Mouse (Mus musculus): Measurements from ENCODE around the gene Ptgr1. TPM values are rescaled to one million over a fixed set of nuclear protein-coding genes. Genes with fewer than 3 reads are reported as not detected.

The Ptgr1 gene
- total RNA-seq, 2 experiments from 2014 or later: 58.2 to 67.6 TPM

DNA sequence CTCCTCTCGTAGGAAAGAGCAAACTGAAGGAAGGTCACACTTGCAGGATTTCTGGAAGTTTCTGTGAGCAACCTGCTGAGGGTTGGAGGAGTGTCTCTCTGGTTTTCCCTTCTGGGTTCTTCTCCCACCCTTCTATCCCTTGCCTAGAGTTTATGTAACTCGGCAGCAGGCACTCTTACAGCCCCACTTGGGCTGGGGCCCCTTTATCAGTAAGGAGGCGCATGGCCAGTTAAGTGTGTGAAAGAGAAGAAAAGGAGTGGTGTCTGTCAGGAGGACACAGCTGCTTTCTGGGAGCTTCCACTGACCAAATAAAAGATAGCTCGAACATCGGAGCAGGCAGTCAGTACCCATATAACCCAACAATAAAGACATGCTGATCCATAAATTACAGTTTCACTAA lies 5.3 kb upstream of the Ptgr1 start:
- no peak for ATAC-seq (replicated peaks; ENCODE audit: poor library complexity, severe bottlenecking)

DNA sequence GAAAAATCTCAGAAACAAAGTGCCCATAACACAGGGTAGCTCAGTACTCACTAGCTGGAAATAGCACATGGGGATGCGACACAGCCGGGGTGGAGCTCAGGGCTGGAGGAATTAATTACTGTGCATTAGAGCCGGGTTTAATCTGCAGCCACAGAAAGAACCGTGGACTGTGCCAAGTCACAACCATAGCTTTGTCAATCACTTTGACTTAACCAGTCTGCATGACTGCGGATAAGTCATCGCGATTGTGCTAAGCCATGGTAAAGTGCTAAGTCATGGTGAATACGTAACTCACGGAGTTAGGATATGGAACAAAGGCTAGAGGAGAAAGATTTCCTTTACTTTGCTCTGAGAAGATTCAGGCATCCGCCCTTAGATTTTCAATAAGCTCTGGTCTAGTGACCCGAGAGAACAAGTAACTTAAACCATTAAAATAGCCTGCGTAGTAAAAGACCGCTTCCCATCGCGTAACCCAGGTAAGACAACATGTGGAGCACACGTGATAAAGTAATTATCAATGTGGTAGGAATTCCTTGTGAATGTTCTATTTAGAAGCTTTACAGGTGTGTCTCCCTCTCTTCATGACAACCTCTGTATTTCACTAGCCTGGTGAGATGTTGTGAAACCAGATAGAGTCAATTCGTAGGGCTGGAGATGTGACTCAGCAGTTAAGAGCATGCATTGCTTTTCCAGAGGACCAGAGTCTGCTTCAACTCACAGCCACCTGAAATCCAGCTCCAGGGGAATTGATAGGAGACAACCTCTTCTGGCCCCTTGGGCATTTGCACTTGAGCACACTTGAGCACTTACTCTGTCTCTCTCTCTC lies 3.9 kb upstream of the Ptgr1 start:
- 0 out of 2 replicates have a peak, but pooled peaks have one; percentile 23 for ATAC-seq (replicated peaks; ENCODE audit: poor library complexity, severe bottlenecking)

GRCm38 (mm10) chr4:58989303-58989898 lies 2.5 kb upstream of the Ptgr1 start:
- ATAC-seq (replicated peaks; ENCODE audit: poor library complexity, severe bottlenecking): peak; percentile 59

DNA sequence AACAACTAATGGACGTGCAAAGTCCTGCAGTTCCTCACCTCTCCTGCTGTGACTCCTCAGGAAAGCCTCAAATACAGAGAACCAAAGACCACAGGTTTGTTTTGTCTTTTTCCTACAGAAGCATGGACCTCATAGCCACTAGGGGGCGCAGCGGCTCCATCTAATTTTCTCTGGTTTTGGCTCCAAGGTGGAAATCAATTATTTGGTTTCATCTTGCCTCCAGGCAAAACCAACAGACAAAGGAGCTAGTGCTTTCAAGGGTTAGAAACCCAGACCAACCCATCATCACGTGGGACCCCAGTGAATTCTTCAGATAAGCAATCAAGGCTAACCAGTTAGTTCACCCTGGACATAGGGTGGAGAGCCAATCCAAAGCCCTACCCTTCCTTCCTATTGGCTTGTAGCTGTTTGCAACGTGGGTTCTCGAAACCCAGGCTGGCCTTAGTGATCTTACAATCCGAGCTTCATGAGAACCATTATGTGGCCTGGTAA lies 1.7 kb downstream of the Ptgr1 start:
- ATAC-seq (replicated peaks; ENCODE audit: poor library complexity, severe bottlenecking): peak; percentile 45

DNA sequence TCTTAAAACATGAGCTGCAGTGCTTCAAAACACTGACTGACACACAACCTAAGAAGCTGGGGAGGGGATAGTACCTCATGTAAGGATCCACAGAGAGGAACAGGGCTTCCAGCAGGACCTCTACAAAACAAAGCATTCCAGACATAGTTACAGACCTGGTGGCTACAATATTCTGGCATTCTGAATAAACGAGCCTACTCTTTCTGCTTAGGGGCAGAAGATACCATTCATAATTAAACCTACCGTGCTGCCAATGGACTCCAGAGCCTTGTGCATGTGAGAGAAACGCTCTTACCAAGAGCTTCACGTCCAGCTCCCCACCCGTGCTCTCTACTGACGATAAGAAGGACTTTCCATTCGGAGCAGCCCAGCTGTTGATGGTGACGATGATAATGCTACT lies 4.1 kb downstream of the Ptgr1 start:
- ATAC-seq (replicated peaks; ENCODE audit: poor library complexity, severe bottlenecking): no peak

- no peak for ATAC-seq (replicated peaks; ENCODE audit: poor library complexity, severe bottlenecking)
These were observed 5.5 kb downstream of the Ptgr1 start for GRCm38 (mm10) chr4:58981421-58981820.

GRCm38 (mm10) chr4:58975711-58976110 lies 11.2 kb downstream of the Ptgr1 start:
- no peak for ATAC-seq (replicated peaks; ENCODE audit: poor library complexity, severe bottlenecking)

- ATAC-seq (replicated peaks; ENCODE audit: poor library complexity, severe bottlenecking): no peak
These were observed 16.2 kb downstream of the Ptgr1 start for GRCm38 (mm10) chr4:58970678-58971077.

GRCm38 (mm10) chr4:58965136-58965535 lies 21.8 kb downstream of the Ptgr1 start:
- ATAC-seq (replicated peaks; ENCODE audit: poor library complexity, severe bottlenecking): no peak

DNA sequence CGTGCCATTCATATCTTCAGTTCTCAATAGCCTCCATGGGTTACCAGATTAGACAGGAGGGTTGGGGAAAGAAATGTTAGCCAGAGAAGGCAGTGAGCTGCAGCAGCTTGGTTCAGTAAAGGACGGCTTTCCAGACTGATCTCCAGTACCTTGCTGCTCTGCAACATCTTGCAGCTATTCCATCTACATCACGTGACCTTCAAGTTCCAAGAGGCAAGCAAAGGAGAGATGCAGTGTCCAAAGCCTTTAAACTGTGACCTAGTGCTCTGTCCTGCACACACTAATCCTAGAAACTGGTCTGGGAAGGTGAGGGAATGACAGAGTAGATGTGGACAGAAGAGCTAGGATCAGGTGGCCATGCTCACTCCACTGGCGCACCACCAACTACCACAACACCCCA lies 23.6 kb downstream of the Ptgr1 start:
- ATAC-seq (replicated peaks; ENCODE audit: poor library complexity, severe bottlenecking): no peak

DNA sequence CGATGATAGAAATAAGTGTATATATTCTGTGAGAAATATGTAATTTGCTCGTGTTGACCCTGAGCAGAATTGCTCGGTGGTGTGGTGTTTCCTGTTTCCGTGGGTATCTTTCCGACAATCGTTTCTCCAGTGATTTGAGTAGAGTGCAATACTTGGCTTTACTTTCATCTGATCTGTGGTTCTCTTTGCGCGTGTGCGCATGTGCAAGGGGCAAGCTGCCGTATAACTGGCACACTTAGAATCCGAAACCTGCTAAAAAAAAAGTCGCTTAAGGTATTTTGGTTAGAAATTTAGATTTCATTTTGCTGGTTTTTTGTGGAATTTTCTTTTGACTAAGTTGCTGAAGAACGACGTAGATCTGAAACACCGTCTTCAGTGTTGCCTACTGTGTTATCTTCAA lies 25.2 kb downstream of the Ptgr1 start:
- no peak for ATAC-seq (replicated peaks; ENCODE audit: poor library complexity, severe bottlenecking)

DNA sequence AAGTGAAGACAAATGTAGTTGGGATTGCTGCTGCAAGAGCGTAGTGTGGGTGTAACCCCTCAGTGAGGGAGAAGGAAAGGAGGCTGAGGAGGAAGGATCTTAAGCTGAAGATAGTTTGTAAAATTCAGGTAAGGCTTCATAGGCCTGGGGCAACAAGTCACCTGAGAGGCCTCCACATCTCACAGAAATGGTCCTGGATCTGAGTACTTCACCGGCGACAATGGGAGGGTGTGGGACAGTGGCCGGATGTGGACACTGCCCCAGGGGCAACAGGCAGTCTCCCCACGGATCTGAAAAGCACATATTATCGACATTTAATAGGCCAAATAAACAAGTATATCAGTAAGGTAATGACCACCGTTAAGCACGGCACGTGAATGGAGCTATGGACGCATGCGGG lies 34.3 kb downstream of the Ptgr1 start:
- ATAC-seq (replicated peaks; ENCODE audit: poor library complexity, severe bottlenecking): no peak

DNA sequence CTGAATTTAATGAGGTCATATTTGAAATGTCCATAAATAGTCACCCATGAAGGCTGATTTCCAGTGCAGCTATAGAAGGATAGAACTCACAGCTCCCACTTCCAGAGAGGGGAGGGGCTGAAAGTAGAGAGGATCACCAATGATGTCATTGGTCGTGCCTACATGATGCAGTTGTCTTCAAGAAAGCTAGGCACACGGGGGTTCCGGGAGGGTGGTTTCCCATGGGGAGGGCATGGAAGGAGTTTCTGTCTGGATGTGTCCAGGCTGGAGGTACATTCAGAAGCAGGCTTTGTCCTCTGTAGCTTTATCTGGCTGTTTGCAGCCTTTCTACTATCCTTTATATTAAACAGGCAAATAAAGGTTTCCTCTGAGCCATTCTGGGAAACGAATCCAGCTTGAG lies 38.5 kb downstream of the Ptgr1 start:
- no peak for ATAC-seq (replicated peaks; ENCODE audit: poor library complexity, severe bottlenecking)

GRCm38 (mm10) chr4:58944695-58945094 lies 42.2 kb downstream of the Ptgr1 start:
- ATAC-seq (replicated peaks; ENCODE audit: poor library complexity, severe bottlenecking): no peak

- ATAC-seq (replicated peaks; ENCODE audit: poor library complexity, severe bottlenecking): no peak
These were observed 42.7 kb downstream of the Ptgr1 start for GRCm38 (mm10) chr4:58944206-58944553.

DNA sequence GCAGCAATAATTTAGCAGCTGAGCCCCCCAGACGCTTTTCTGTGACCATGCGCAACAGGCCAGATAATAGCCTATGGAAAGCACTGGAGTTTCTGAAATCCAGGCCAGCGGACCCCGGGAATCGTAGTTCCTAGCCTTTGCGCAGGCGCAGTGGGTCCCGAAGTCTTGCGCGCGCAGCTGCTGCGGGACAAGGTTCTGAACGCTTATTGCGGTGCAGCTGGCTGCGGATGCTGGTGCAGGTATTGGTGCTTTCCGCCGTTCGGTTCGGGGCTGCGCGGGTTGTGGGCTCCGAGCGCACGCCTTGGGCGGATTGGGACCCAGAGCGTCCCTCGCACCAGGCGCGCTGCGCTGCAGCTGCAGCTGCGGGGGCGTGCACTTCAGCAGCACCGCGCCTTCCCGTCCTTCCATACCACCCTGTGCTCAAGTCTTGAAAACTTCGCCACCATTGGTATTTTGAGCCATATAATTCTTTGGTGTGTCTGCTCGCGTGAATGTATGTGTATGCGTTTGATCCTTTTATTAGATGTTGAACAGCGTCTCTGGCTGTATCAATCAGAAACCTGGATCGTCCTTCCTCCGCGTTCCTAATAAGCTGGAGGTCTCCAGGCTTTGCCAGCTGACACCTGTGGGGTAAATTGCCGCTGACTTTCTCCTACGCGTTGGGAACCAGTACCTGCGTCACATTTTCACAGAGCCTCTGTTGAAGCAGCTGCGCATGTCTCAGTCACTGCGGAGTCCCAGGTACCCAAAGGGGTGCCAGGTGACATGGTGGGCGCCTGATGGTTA lies 43.3 kb downstream of the Ptgr1 start, which contains the start of gene Zkscan16:
Zkscan16 (plus strand) TSS at position 209 of the 786 bp plus-strand sequence.
- peak; percentile 76 for ATAC-seq (replicated peaks; ENCODE audit: poor library complexity, severe bottlenecking)

GRCm38 (mm10) chr4:58942942-58943341 lies 44.0 kb downstream of the Ptgr1 start:
- no peak for ATAC-seq (replicated peaks; ENCODE audit: poor library complexity, severe bottlenecking)

DNA sequence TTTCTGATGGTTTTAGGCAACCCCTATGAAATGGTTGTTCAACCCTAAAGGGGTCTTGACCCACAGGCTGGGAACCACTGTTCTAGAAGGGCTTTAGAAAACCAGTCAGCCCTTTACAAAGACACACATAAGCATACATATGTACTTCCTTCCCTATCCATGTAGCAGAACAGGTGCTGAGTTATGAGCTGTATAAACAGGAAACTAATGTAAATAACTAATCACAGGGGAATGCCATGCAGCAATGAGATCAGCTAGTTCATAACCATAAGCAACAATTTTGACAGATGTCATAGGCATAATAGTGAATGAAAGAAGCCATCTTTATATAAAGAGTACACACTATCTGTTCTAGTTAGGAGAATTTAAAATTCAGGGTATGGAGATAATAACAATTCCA lies 45.3 kb downstream of the Ptgr1 start:
- no peak for ATAC-seq (replicated peaks; ENCODE audit: poor library complexity, severe bottlenecking)

DNA sequence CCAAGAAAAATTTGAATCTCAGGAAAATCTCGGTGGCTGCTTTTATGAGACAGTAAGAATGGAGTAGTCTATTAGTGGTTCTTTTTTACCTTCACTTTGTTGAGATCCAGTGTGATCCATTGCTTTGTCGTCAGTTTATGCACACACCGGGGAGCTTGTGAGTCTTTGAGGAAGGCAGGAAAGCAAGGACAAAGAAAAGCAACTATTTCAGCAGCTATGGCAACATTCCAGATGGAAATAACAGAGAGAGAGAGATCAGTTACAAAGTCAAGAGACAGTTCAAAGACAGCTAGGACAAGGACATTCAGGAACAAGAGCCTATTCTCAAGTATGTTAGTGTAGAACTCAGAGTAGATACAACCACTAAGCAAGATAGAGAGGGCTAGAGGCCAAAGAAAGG lies 51.1 kb downstream of the Ptgr1 start:
- no peak for ATAC-seq (replicated peaks; ENCODE audit: poor library complexity, severe bottlenecking)

DNA sequence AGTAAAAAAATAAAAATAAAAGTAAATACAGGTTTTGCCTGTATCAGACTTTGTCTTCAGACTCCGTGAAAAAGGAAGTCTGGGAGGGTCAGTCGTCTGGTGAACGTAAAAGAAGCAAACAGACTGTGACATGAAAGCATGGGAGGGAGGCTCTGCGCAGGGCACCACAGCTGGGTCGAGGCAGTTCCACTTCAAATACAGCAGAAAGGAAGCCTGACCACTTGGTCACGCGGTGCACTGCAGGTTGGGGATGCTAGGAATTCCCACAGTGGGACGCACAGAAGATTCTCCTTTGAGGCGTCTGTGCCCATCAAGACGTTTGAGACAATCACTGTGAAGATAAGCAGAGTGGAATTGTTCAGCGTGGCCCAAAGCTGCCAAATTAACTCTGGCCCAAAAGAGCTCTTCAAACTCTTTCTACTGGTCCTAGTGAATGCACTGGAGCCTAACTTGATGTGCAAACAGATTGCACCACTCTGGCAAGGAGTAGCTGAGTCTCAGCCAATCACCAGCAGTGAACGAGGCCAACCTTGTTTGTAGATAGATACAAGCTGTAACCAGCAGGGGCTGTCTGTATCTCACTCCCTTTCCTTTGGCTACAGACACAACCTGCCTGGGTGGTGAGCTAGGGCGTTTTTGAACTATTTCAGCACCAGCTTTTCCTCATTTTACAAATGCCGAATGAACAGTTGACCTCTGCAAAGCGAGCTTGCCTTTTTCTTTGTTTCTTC lies 52.0 kb downstream of the Ptgr1 start:
- peak; percentile 96 for ATAC-seq (replicated peaks; ENCODE audit: poor library complexity, severe bottlenecking)
